Mouse (Mus musculus): Measurements from ENCODE around the gene Adgrf5. TPM values are rescaled to one million over a fixed set of nuclear protein-coding genes. Genes with fewer than 3 reads are reported as not detected.

Gene Adgrf5
- polyA plus RNA-seq, 1 experiment from 2014 or later: 6.0 TPM

DNA sequence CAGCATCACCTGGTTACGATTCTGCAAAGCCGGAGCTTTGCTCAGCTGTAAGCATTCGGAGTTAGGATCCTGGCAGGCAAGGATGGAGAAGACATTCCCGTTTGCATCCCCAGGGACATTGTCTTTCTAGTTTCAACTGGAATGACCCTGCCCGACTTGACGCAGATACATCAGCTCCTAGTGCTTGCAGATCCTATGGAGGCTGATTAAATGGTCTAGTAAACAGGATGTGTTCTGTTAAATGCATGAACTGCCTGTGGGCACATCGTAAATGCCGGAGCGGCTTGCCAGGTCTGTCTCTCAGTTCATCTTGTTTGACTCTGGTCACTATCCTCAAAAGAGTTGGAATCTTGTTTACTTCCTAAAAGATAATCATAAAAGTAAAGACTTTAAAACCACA, 31.9 kb downstream of the Adgrf5 start:
- no peak overlapping the region for H3K4me3 ChIP-seq
- 77% methylated on average over 9 of the region's 9 CpGs for WGBS
- peaks cover 6% of the 10 kb centered on the region; the same call in 1 of the 2 replicates for H3K4me1 ChIP-seq

DNA sequence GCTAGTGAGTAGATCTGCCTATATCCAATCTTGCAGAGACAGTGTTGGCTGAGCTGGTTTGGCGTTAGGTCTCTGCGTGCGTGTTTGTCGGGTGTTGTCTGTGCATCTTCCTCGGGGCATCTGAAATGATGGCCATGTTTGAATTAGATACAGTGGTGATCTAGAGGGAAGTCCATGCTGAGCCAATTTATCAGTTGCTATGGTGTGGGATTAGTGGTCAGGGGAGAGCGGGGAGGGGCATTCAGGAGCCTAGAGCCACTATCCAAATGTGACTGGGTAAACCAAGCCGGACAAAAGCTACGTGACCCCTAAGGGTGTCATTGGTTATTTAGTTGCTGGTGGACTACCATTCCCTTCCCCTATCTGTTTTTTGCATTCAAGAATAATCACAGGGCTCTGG, 33.4 kb downstream of the Adgrf5 start:
- 65% methylated on average over 8 of the region's 8 CpGs for WGBS

More for the DNA sequence above, 31.9 kb downstream of the Adgrf5 start:
- Histone ChIP-seq H3K27me3 (ENCODE audit: poor library complexity, severe bottlenecking) (no peaks in the 10 kb centered on the region), H3K9me3 (no peaks in the 10 kb centered on the region), H3K27ac (no peak overlapping the region), H3K36me3 (replicated peaks) (no peaks in the 10 kb centered on the region)
- DNase-seq (ENCODE audit: extremely low spot score, low spot score): no peak

DNA sequence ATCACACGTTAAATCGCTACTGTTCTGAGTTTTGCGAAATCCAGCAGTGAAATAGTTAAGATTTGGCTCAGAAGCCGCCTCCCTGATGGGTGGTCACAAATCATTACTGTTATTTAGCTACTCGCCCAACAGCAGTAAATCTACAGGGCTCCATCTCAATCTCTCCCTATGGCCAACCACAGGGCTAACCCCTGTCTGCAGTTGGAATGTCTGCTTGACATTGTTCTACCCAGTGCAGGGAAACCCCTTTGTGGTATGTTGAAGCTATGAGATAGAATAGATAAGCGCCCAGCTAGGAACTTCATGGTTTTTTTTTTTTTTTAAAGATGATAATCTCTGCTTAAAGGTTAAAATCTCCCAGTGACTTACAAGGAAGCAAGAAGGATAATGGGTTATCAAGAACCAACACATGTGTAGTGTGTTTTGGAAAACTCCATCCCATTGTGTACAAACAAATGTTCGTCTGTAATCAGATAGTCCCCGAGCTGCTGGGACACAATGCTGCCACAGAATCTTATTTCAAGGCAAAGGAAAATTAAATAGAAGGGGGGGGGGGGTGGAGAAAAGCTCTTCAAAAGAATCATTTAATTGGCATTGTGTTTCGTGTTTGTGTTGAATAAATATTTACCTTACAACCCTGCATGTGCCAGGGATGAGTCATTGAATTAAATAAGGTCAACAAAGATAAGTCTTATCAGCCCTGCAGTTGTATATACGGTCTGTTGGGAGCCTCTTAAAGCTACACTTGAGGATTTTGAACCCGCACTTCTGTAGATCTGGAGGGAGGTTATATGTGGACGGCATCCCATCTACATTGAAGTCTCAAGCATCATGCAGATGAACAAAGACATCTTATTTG, 35.4 kb downstream of the Adgrf5 start:
- Histone ChIP-seq H3K4me1 (peaks cover 30% of the 10 kb centered on the region), H3K27ac (no peak overlapping the region), H3K9me3 (no peaks in the 10 kb centered on the region), H3K27me3 (ENCODE audit: poor library complexity, severe bottlenecking) (no peaks in the 10 kb centered on the region), H3K36me3 (replicated peaks) (no peaks in the 10 kb centered on the region), H3K4me3 (no peak overlapping the region)
- WGBS: 86% methylated on average over 12 of the region's 12 CpGs
- DNase-seq (ENCODE audit: extremely low spot score, low spot score): no peak

More for the DNA sequence above, 33.4 kb downstream of the Adgrf5 start:
- Histone ChIP-seq H3K4me3 (no peak overlapping the region), H3K9me3 (no peaks in the 10 kb centered on the region), H3K36me3 (replicated peaks) (no peaks in the 10 kb centered on the region), H3K27me3 (ENCODE audit: poor library complexity, severe bottlenecking) (no peaks in the 10 kb centered on the region), H3K27ac (no peak overlapping the region), H3K4me1 (peaks cover 10% of the 10 kb centered on the region)
- DNase-seq (ENCODE audit: extremely low spot score, low spot score): no peak

DNA sequence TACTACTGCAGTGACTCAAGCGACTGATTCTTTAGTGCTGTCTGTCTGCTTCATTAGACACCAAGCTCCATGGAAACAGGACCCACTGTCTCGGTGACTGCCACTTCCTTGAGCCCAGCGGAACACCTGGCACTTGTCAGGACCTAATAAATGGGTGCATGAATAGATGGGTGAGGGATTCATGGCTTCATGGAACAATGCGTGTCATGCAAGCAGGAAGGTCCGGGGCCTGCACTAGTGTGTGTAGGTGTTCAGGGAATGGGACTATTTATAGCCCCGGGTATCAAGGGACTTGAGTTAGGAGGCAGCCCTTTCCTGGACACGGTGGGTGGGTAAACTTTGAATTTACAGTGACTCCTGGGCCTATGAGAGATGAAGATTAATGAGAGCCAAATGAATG, 38.4 kb downstream of the Adgrf5 start:
- WGBS: 70% methylated on average over 7 of the region's 7 CpGs
- H3K9me3 ChIP-seq: no peaks in the 10 kb centered on the region
- DNase-seq (ENCODE audit: extremely low spot score, low spot score): no peak
- peaks cover 28% of the 10 kb centered on the region for H3K4me1 ChIP-seq
- no peaks in the 10 kb centered on the region for H3K36me3 ChIP-seq (replicated peaks)
- no peaks in the 10 kb centered on the region for H3K27me3 ChIP-seq (ENCODE audit: poor library complexity, severe bottlenecking)
- no peak overlapping the region for H3K27ac ChIP-seq
- H3K4me3 ChIP-seq: no peak overlapping the region

DNA sequence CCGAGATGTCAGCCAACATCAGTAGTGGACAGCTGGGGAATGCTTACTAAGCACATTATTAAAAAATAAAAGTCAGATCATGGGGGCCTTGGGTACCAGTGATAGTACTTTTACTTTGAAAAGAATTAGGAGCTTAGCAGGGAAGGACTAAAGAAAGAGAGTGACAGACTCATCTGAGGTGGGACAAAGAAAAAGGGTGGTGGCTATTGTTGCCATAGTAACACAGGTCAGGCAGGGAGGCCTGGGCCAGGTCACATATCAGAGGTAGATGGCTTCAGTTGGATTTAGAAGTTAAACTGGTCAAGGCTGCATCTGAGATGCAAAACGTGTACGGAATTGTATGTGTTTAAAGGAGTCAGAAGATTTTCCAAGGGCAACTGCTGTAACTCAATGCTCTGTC, 38.9 kb downstream of the Adgrf5 start:
- DNase-seq (ENCODE audit: extremely low spot score, low spot score): no peak
- H3K36me3 ChIP-seq (replicated peaks): no peaks in the 10 kb centered on the region
- WGBS: 54% methylated on average over 3 of the region's 3 CpGs
- no peaks in the 10 kb centered on the region for H3K9me3 ChIP-seq
- peaks cover 23% of the 10 kb centered on the region for H3K4me1 ChIP-seq
- H3K27ac ChIP-seq: no peak overlapping the region
- no peak overlapping the region for H3K4me3 ChIP-seq
- no peaks in the 10 kb centered on the region for H3K27me3 ChIP-seq (ENCODE audit: poor library complexity, severe bottlenecking)

DNA sequence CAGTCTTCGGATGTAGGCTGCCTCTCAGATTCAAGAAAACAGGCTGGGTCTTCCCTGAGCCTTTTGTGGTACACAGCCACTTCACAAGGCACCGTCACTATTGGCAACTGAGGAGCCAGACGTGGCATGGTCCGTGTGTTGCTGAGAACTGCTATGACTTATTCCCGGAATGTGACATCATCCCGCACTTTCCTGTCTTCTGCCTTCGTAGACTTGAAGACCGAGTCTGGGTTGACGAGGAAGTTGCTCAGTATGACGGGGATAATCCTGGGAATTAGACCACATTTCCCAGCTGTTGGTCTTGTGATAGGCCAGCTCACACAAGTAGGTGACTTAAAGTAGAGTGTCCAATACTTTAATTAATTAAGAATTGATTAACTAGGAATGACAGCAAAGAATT, 40.2 kb downstream of the Adgrf5 start:
- no peaks in the 10 kb centered on the region for H3K9me3 ChIP-seq
- DNase-seq (ENCODE audit: extremely low spot score, low spot score): no peak
- no peak overlapping the region for H3K4me3 ChIP-seq
- H3K4me1 ChIP-seq: peaks cover 23% of the 10 kb centered on the region
- no peak overlapping the region for H3K27ac ChIP-seq
- H3K36me3 ChIP-seq (replicated peaks): no peaks in the 10 kb centered on the region
- no peaks in the 10 kb centered on the region for H3K27me3 ChIP-seq (ENCODE audit: poor library complexity, severe bottlenecking)
- WGBS: 65% methylated on average over 10 of the region's 10 CpGs

DNA sequence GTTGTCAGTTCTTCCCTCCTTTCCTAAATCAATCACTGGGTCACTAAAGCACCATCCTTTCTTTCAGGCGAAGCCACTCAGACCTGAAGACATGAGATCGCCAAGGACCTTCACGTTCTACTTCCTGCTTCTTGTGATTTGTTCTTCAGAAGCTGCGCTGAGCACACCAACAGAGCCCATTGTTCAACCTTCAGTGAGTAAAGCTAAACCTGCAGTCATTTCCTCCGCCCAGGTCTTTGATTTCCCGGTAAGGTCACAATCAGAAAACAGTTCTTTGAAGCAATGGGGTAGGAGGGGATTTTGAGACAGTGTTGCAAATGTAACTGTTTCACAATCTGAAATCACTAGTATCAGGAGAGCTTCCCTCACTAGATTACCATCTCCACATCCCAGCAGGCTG, 43.6 kb downstream of the Adgrf5 start:
- H3K27ac ChIP-seq: no peak overlapping the region
- H3K9me3 ChIP-seq: no peaks in the 10 kb centered on the region
- H3K4me3 ChIP-seq: no peak overlapping the region
- no peak for DNase-seq (ENCODE audit: extremely low spot score, low spot score)
- no peaks in the 10 kb centered on the region for H3K27me3 ChIP-seq (ENCODE audit: poor library complexity, severe bottlenecking)
- no peaks in the 10 kb centered on the region for H3K36me3 ChIP-seq (replicated peaks)
- WGBS: 56% methylated on average over 6 of the region's 6 CpGs
- peaks cover 18% of the 10 kb centered on the region for H3K4me1 ChIP-seq

DNA sequence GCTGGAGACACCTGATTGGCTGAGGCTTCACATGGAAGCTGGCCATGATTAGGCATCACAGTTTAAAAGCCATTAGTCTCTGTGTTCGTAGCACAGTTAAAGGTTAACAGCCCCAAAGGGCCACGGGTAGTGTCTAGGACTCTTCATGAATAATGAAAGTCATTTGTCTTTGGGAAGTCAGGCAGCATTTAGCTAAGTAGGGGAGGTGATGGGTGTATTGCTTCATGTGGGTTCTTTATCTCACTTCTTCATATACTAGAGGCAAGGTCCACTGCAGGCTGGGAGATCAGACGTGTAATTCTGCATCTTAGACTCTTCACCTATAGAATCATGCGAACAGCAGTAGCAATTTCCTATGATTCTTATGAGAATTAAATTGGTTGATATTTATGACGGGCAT, 44.2 kb downstream of the Adgrf5 start:
- no peak for DNase-seq (ENCODE audit: extremely low spot score, low spot score)
- Histone ChIP-seq H3K4me3 (no peak overlapping the region), H3K27ac (no peak overlapping the region), H3K36me3 (replicated peaks) (no peaks in the 10 kb centered on the region), H3K4me1 (peaks cover 12% of the 10 kb centered on the region), H3K9me3 (no peaks in the 10 kb centered on the region), H3K27me3 (ENCODE audit: poor library complexity, severe bottlenecking) (no peaks in the 10 kb centered on the region)
- WGBS: 87% methylated on average over 5 of the region's 5 CpGs

DNA sequence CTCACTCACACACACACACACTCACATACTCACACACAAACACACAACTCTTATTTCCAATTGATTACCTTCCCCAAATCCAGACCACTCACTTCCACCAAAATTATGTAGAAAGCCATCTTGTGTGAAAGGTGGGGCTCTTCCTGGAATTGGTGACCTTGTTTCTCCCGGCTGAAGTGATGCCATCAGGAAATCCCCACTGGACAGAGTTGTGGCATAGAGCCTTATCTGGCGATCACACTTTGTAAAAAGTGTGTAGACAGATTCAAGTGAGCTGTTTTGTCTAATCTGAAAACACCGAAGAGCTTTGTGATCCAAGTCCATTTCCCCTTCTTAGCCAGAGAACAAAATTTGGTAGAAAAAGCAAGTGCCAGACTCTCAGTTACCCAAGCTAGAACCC, 46.1 kb downstream of the Adgrf5 start:
- Histone ChIP-seq H3K4me3 (no peak overlapping the region), H3K36me3 (replicated peaks) (no peaks in the 10 kb centered on the region), H3K27me3 (ENCODE audit: poor library complexity, severe bottlenecking) (no peaks in the 10 kb centered on the region), H3K4me1 (no peaks in the 10 kb centered on the region), H3K9me3 (no peaks in the 10 kb centered on the region), H3K27ac (no peak overlapping the region)
- 84% methylated on average over 3 of the region's 3 CpGs for WGBS
- no peak for DNase-seq (ENCODE audit: extremely low spot score, low spot score)

DNA sequence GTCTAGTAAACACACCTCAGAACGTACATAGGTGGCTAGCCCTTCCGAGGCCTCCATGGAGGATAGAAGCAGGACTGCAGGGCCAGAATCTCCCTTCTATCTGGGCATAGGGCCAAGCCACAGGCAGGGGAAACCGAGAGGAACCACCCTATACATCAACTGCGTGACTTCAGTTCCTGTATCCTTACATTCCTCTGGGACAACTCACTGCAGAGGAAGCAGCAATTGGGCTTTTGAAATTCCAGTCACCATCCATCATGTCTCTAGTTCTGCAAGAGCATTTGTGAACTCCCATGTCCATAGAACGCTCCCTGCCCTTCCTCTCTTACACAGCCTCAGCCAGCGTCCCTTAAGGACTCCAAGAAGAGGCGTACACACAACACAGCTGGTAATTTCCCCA, 47.3 kb downstream of the Adgrf5 start:
- 90% methylated on average over 7 of the region's 7 CpGs for WGBS
- Histone ChIP-seq H3K27me3 (ENCODE audit: poor library complexity, severe bottlenecking) (no peaks in the 10 kb centered on the region), H3K4me1 (no peaks in the 10 kb centered on the region), H3K36me3 (replicated peaks) (no peaks in the 10 kb centered on the region), H3K9me3 (no peaks in the 10 kb centered on the region), H3K27ac (no peak overlapping the region), H3K4me3 (no peak overlapping the region)
- no peak for DNase-seq (ENCODE audit: extremely low spot score, low spot score)

DNA sequence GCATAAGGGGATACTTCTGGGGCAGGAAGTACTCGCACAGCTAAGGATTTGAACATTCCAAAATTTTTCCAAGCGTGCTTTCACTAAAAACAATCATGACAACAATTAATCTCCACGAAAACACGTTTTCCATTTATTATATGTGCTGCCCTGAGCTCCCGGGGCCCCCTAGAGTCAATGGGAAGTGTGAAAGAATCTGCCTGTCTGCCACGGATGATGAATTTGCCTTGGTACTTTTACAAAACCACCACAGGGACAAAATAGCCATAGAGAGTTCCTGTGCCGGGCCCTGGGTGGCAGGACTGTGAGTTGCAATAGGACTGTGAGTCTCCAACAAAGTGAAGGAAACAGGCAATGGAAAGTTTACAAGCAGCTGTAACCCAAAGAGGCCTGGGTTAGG, 52.9 kb downstream of the Adgrf5 start:
- H3K4me1 ChIP-seq: no peaks in the 10 kb centered on the region
- no peak overlapping the region for H3K4me3 ChIP-seq
- no peaks in the 10 kb centered on the region for H3K36me3 ChIP-seq (replicated peaks)
- H3K9me3 ChIP-seq: no peaks in the 10 kb centered on the region
- 88% methylated on average over 7 of the region's 7 CpGs for WGBS
- H3K27me3 ChIP-seq (ENCODE audit: poor library complexity, severe bottlenecking): no peaks in the 10 kb centered on the region
- H3K27ac ChIP-seq: no peak overlapping the region
- no peak for DNase-seq (ENCODE audit: extremely low spot score, low spot score)

DNA sequence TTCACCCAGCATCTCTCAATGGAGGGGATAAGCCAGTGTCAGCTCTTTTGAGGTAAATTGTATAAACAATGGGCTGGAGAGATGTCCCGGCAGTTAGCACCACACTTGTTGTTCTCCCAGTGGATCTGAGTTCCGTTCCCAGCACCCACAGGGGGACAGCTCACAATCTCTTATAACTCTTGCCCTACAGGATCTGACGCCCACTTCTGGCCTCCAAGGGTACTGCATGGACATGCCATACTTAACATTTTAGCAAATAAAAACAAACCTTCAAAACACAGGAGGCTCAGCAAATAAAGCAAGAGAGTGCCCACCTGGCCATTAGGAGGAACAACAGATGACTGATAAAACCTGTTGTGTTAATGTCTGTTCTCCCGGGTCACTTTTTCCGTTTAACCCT, 59.0 kb downstream of the Adgrf5 start:
- H3K36me3 ChIP-seq (replicated peaks): no peaks in the 10 kb centered on the region
- H3K4me1 ChIP-seq: no peaks in the 10 kb centered on the region
- no peak overlapping the region for H3K4me3 ChIP-seq
- no peaks in the 10 kb centered on the region for H3K9me3 ChIP-seq
- no peak for DNase-seq (ENCODE audit: extremely low spot score, low spot score)
- no peak overlapping the region for H3K27ac ChIP-seq
- 85% methylated on average over 5 of the region's 5 CpGs for WGBS
- no peaks in the 10 kb centered on the region for H3K27me3 ChIP-seq (ENCODE audit: poor library complexity, severe bottlenecking)

DNA sequence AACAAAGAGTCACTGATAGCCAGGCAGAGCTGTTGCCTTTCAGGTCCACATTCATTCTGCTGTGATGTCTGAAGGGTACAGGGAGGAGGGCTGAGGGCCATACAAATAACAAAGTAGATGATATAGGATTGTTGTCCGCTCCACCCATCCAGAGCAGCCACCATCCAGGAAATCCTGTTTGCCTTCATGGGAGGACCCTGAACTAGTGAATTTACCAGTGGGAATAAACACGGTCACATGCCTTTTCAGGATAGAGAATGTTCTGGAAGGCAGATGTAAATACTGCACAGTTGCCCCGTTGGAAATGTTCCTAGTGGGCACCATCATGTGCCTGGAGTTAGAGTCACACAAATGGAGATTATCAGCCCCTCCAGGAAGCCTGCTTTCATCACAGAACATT, 60.1 kb downstream of the Adgrf5 start:
- H3K9me3 ChIP-seq: no peaks in the 10 kb centered on the region
- no peak for DNase-seq (ENCODE audit: extremely low spot score, low spot score)
- H3K27me3 ChIP-seq (ENCODE audit: poor library complexity, severe bottlenecking): no peaks in the 10 kb centered on the region
- no peaks in the 10 kb centered on the region for H3K4me1 ChIP-seq
- H3K4me3 ChIP-seq: no peak overlapping the region
- WGBS: 85% methylated on average over 3 of the region's 3 CpGs
- H3K36me3 ChIP-seq (replicated peaks): no peaks in the 10 kb centered on the region
- no peak overlapping the region for H3K27ac ChIP-seq
